Comparison of ENCODE assay signal across 20 mouse cellular contexts in genomic region chr14:75482231-75483175, GRCm38 (mm10). TPM values are rescaled to one million over a fixed set of nuclear protein-coding genes. Genes with fewer than 3 reads are reported as not detected.
A peak's percentile ranks its signal among the peaks of the same experiment; 100 is the strongest.
DNase-seq lines count a peak whose midpoint lies in the region; ATAC-seq and TF ChIP-seq lines count a peak whose summit lies in the region.
"Had no signal": no experiment of that assay in that cellular context is flagged by ENCODE, and none has a peak within 500 bp of the region (broad histone marks: within the 10 kb centered on the region; RNA-seq: fewer than 3 reads in every experiment).

No protein-coding gene starts in this region.

- 43% methylated on average over 15 of the region's 15 CpGs for WGBS in forebrain, embryonic 13.5 days
- 57% methylated on average over 15 of the region's 15 CpGs for WGBS in hindbrain, embryonic 14.5 days
- WGBS in midbrain, postnatal 0 days, result 72% methylated on average over 15 of the region's 15 CpGs

- no peak overlapping the region for H3K4me3 ChIP-seq in layer of hippocampus, adult 2 months
- no peak overlapping the region for H3K4me3 ChIP-seq in forebrain, embryonic 13.5 days
- H3K4me3 ChIP-seq in hindbrain, embryonic 14.5 days (replicated peaks; ENCODE audit: low read length), result no peak overlapping the region
- no peak overlapping the region for H3K4me3 ChIP-seq in midbrain, postnatal 0 days (ENCODE audit: low read depth, low read length)
- H3K4me3 ChIP-seq: embryonic facial prominence, embryonic 12.5 days; megakaryocyte, embryonic 14.5 days had no signal

- DNase-seq in layer of hippocampus, adult 2 months (ENCODE audit: low spot score in 2 of 2), result no peak
- DNase-seq in layer of hippocampus, adult 9-11 months, result no peak
- no peak for DNase-seq in hindbrain, embryonic 14.5 days (ENCODE audit: low spot score)
- peak; percentile 53 for DNase-seq in midbrain, postnatal 0 days (ENCODE audit: low spot score)
- DNase-seq in lung, postnatal 10 days, result no peak
- DNase-seq in ovary, postnatal 14 days (ENCODE audit: low spot score), result no peak
- no peak for DNase-seq in left cerebral cortex, adult 11 months (ENCODE audit: low spot score)
- DNase-seq: cerebellum, adult 11 months; gastrocnemius, postnatal 10 days; left cerebral cortex, postnatal 4 days; lung, embryonic 14.5 days; thymus, postnatal 25 days had no signal

- no peak overlapping the region for H3K9ac ChIP-seq in forebrain, embryonic 13.5 days
- H3K9ac ChIP-seq in hindbrain, embryonic 14.5 days, result no peak overlapping the region
- H3K9ac ChIP-seq in midbrain, postnatal 0 days (replicated peaks; ENCODE audit: low read length, poor library complexity, severe bottlenecking), result no peak overlapping the region
- H3K9ac ChIP-seq: embryonic facial prominence, embryonic 12.5 days; lung, embryonic 14.5 days had no signal

- peak; percentile 89 for ATAC-seq in forebrain, embryonic 13.5 days
- peak; percentile 76 for ATAC-seq in hindbrain, embryonic 14.5 days (ENCODE audit: low FRiP score)
- ATAC-seq in midbrain, postnatal 0 days (ENCODE audit: low FRiP score), result peak; percentile 49; the same call in 1 of the 2 replicates
- ATAC-seq: Patski had no signal

- H3K4me1 ChIP-seq in forebrain, embryonic 13.5 days, result peaks cover 52% of the 10 kb centered on the region
- peaks cover 14% of the 10 kb centered on the region for H3K4me1 ChIP-seq in hindbrain, embryonic 14.5 days (replicated peaks; ENCODE audit: control insufficient read depth, insufficient read depth, low read length)
- H3K4me1 ChIP-seq in midbrain, postnatal 0 days (ENCODE audit: insufficient read depth, low read length), result no peaks in the 10 kb centered on the region
- H3K4me1 ChIP-seq: embryonic facial prominence, embryonic 12.5 days; megakaryocyte, embryonic 14.5 days had no signal

- H3K9me3 ChIP-seq in forebrain, embryonic 13.5 days (replicated peaks), result no peaks in the 10 kb centered on the region
- H3K9me3 ChIP-seq in hindbrain, embryonic 14.5 days (ENCODE audit: control insufficient read depth, low read length), result no peaks in the 10 kb centered on the region
- H3K9me3 ChIP-seq in midbrain, postnatal 0 days (ENCODE audit: low read length), result no peaks in the 10 kb centered on the region
- H3K9me3 ChIP-seq: embryonic facial prominence, embryonic 12.5 days had no signal

- H3K36me3 ChIP-seq in forebrain, embryonic 13.5 days (ENCODE audit: poor library complexity, severe bottlenecking), result peaks cover 4% of the 10 kb centered on the region; the same call in 1 of the 2 replicates
- no peaks in the 10 kb centered on the region for H3K36me3 ChIP-seq in hindbrain, embryonic 14.5 days (replicated peaks; ENCODE audit: control insufficient read depth, insufficient read depth)
- H3K36me3 ChIP-seq in midbrain, postnatal 0 days (ENCODE audit: insufficient read depth, low read length), result no peaks in the 10 kb centered on the region
- H3K36me3 ChIP-seq: embryonic facial prominence, embryonic 12.5 days had no signal

- TF ChIP-seq CTCF in layer of hippocampus, adult 2 months (conservative IDR thresholded peaks at IDR 0.05), result no peak
- no peak for TF ChIP-seq CTCF in midbrain, postnatal 0 days (IDR thresholded peaks at IDR 0.05)

- H3K27ac ChIP-seq in layer of hippocampus, adult 2 months, result 0 out of 2 replicates have a peak overlapping the region, but pooled peaks have one; percentile 28
- peak overlapping the region; percentile 85 for H3K27ac ChIP-seq in forebrain, embryonic 13.5 days
- H3K27ac ChIP-seq in hindbrain, embryonic 14.5 days, result peak overlapping the region; percentile 34; the same call in 1 of the 2 replicates
- H3K27ac ChIP-seq in midbrain, postnatal 0 days (ENCODE audit: low read depth, low read length), result no peak overlapping the region
- H3K27ac ChIP-seq: embryonic facial prominence, embryonic 12.5 days had no signal

- H3K4me2 ChIP-seq in forebrain, embryonic 13.5 days, result peak overlapping the region; percentile 12; the same call in 1 of the 2 replicates
- H3K4me2 ChIP-seq in hindbrain, embryonic 14.5 days (replicated peaks), result no peak overlapping the region
- H3K4me2 ChIP-seq in midbrain, postnatal 0 days (ENCODE audit: low read depth, low read length, poor library complexity, severe bottlenecking), result no peak overlapping the region
- H3K4me2 ChIP-seq: embryonic facial prominence, embryonic 12.5 days; liver, embryonic 11.5 days; lung, embryonic 14.5 days had no signal

- H3K27me3 ChIP-seq in forebrain, embryonic 13.5 days, result no peaks in the 10 kb centered on the region
- no peaks in the 10 kb centered on the region for H3K27me3 ChIP-seq in hindbrain, embryonic 14.5 days (ENCODE audit: control insufficient read depth, insufficient read depth, low read length)
- H3K27me3 ChIP-seq in midbrain, postnatal 0 days (ENCODE audit: insufficient read depth, low read length), result no peaks in the 10 kb centered on the region
- H3K27me3 ChIP-seq: embryonic facial prominence, embryonic 12.5 days had no signal

RNA-seq across cellular contexts. Expression of gene Siah3, which starts 26.7 kb away (rescaled TPM):
- total RNA-seq in layer of hippocampus, adult 2 months (2021), result 1 to 10 TPM; 7.7 to 8.5 TPM
- polyA plus RNA-seq in forebrain, embryonic 13.5 days (2015; fragmentation: Nextera tagmentation; extraction: Ambion mirVana), result 5.9 and 6.7 TPM in 2 replicates
- polyA plus RNA-seq in hindbrain, embryonic 14.5 days (2014; fragmentation: Nextera tagmentation; extraction: Ambion mirVana), result 7.7 and 9.1 TPM in 2 replicates
- 6.8 and 9.2 TPM in 2 replicates for total RNA-seq in midbrain, postnatal 0 days (2014; rRNA removed)
- polyA plus RNA-seq in midbrain, postnatal 0 days (2015; fragmentation: Nextera tagmentation; extraction: Ambion mirVana), result 2.5 and 3.1 TPM in 2 replicates
- total RNA-seq: heart, adult 8-10 months; neutrophil, adult 5-6 weeks had no signal
- polyA plus RNA-seq: heart, postnatal 0 days; lung, embryonic 14.5 days; Patski had no signal
